Mouse (Mus musculus): Measurements from ENCODE around the gene Man1a.

Man1a gene

GRCm38 (mm10) chr10:54076420-54076819, at the start of gene Man1a:
Man1a (minus strand) TSS chr10:54076609.
- DNase-seq (ENCODE audit: extremely low read depth, low read depth), result no peak

- no peak for DNase-seq (ENCODE audit: extremely low read depth, low read depth)
Measured at GRCm38 (mm10) chr10:54121816-54122215, 45.4 kb upstream of the Man1a start.

GRCm38 (mm10) chr10:54120375-54120774, 44.0 kb upstream of the Man1a start:
- DNase-seq (ENCODE audit: extremely low read depth, low read depth), result no peak

- DNase-seq (ENCODE audit: extremely low read depth, low read depth), result peak; percentile 32
Measured at GRCm38 (mm10) chr10:54119303-54119702, 42.9 kb upstream of the Man1a start.

- no peak for DNase-seq (ENCODE audit: extremely low read depth, low read depth)
Measured at GRCm38 (mm10) chr10:54118223-54118912, 42.0 kb upstream of the Man1a start.

GRCm38 (mm10) chr10:54117763-54118162, 41.4 kb upstream of the Man1a start:
- DNase-seq (ENCODE audit: extremely low read depth, low read depth), result peak; percentile 52

- DNase-seq (ENCODE audit: extremely low read depth, low read depth), result no peak
Measured at GRCm38 (mm10) chr10:54103671-54104070, 27.3 kb upstream of the Man1a start.

- DNase-seq (ENCODE audit: extremely low read depth, low read depth), result no peak
Measured at GRCm38 (mm10) chr10:54092081-54092480, 15.7 kb upstream of the Man1a start.

GRCm38 (mm10) chr10:54089923-54090322, 13.5 kb upstream of the Man1a start:
- DNase-seq (ENCODE audit: extremely low read depth, low read depth), result no peak

GRCm38 (mm10) chr10:54087346-54087745, 10.9 kb upstream of the Man1a start:
- no peak for DNase-seq (ENCODE audit: extremely low read depth, low read depth)

- DNase-seq (ENCODE audit: extremely low read depth, low read depth), result no peak
Measured at GRCm38 (mm10) chr10:54085073-54085472, 8.7 kb upstream of the Man1a start.

- DNase-seq (ENCODE audit: extremely low read depth, low read depth), result no peak
Measured at GRCm38 (mm10) chr10:54077005-54077404, 596 bp upstream of the Man1a start.

- peak; percentile 61 for DNase-seq (ENCODE audit: extremely low read depth, low read depth)
Measured at GRCm38 (mm10) chr10:54075441-54076010, 883 bp downstream of the Man1a start.

- no peak for DNase-seq (ENCODE audit: extremely low read depth, low read depth)
Measured at GRCm38 (mm10) chr10:54074609-54075421, 1.6 kb downstream of the Man1a start.

- DNase-seq (ENCODE audit: extremely low read depth, low read depth), result peak; percentile 8
Measured at GRCm38 (mm10) chr10:54074247-54074608, 2.2 kb downstream of the Man1a start.

GRCm38 (mm10) chr10:54073641-54074203, 2.7 kb downstream of the Man1a start:
- no peak for DNase-seq (ENCODE audit: extremely low read depth, low read depth)

GRCm38 (mm10) chr10:54072336-54072735, 4.1 kb downstream of the Man1a start:
- no peak for DNase-seq (ENCODE audit: extremely low read depth, low read depth)

GRCm38 (mm10) chr10:54070496-54070895, 5.9 kb downstream of the Man1a start:
- DNase-seq (ENCODE audit: extremely low read depth, low read depth), result no peak

GRCm38 (mm10) chr10:54069412-54069811, 7.0 kb downstream of the Man1a start:
- DNase-seq (ENCODE audit: extremely low read depth, low read depth), result no peak

GRCm38 (mm10) chr10:54066683-54067082, 9.7 kb downstream of the Man1a start:
- DNase-seq (ENCODE audit: extremely low read depth, low read depth), result no peak

- no peak for DNase-seq (ENCODE audit: extremely low read depth, low read depth)
Measured at GRCm38 (mm10) chr10:54063551-54064260, 12.7 kb downstream of the Man1a start.

Measured in MEL-GATA-1-ER (cell line).